Mouse (Mus musculus): ENCODE data around the gene Txlna. TPM values are rescaled to one million over a fixed set of nuclear protein-coding genes. Genes with fewer than 3 reads are reported as not detected.

Gene Txlna
- polyA plus RNA-seq, 1 experiment = not detected

DNA sequence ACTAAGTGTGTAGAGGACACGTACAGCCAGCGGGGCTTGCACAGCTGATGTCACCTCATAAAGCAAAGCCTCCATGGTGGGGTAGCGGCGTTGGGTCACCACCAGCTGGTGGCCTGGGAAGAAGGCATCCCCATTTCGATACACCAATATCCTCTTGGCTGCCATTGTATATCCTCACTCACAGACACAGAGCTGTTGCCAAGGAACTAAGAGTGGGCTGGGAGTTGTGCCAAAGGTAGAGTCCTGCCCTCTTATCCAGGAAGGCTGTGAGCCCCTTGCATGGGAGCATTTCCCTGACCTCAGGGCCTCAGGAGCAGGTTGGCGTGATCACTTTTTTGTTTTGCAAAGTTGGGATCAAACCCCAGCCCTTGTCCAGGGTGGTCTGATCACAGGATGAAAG is 26.8 kb downstream of the Txlna start, which contains the start of gene Dcdc2b:
Dcdc2b (minus strand) TSS at position 165 of the 400 bp plus-strand sequence.
- TF ChIP-seq CTCF (IDR thresholded peaks at IDR 0.05; ENCODE audit: insufficient read depth, low read depth, low read length) (no peak), POLR2A (IDR thresholded peaks at IDR 0.05; ENCODE audit: insufficient read depth, low read depth, low read length) (no peak)
- Histone ChIP-seq H3K4me3 (ENCODE audit: insufficient read depth, low read depth, low read length) (no peak within 1 kb of the TSS), H3K27ac (ENCODE audit: insufficient read depth, low read depth, low read length) (no peak within 1 kb of the TSS), H3K4me1 (ENCODE audit: control insufficient read depth, insufficient read depth, low read length) (peaks cover 9% of the 10 kb centered on the region)
- 57% methylated on average over 6 of the region's 6 CpGs for WGBS

DNA sequence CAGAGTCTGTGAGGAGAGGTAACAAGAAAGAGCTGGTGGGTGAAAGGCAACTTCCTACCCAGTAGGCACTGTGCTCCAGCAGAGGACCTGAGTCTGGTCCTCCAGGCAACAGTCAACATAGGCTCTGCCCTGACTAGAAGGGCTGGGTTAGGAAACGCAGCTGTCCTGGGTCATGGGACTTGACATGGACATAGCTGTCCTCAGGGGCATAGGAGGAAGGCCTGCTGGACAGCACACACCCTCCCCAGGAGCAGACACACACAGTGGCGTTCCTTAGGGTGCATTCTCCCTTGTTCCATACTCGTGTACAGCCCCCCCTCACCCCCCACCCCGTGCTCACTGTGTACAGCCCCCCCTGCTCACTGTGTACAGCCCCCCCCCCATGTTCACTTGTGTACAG is 30.4 kb downstream of the Txlna start:
- Histone ChIP-seq H3K4me1 (ENCODE audit: control insufficient read depth, insufficient read depth, low read length) (peaks cover 13% of the 10 kb centered on the region), H3K4me3 (ENCODE audit: insufficient read depth, low read depth, low read length) (no peak overlapping the region), H3K27ac (ENCODE audit: insufficient read depth, low read depth, low read length) (no peak overlapping the region)
- WGBS = 60% methylated on average over 4 of the region's 4 CpGs
- no peak for TF ChIP-seq POLR2A (IDR thresholded peaks at IDR 0.05; ENCODE audit: insufficient read depth, low read depth, low read length)

DNA sequence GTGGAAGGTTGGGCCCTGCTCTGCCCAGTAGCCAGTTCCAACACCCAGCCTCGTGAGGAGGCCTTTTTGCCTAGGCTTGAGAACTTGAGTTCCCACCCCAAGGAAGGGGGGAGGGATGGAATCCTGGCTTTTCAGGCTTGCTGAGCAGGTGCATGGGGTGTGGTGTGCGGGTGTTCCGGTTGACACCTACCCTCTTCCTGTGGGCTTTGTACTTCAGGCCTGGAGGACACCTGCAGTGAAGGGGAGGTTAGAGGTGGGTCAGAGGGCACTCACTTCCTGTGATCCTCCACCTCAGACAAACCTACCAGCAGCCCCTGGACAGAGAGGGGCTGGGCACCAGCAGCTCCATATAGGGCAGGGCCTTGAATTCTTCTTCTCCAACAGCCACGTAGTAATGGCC is 30.8 kb downstream of the Txlna start:
- Histone ChIP-seq H3K4me1 (ENCODE audit: control insufficient read depth, insufficient read depth, low read length) (peaks cover 13% of the 10 kb centered on the region), H3K4me3 (ENCODE audit: insufficient read depth, low read depth, low read length) (no peak overlapping the region), H3K27ac (ENCODE audit: insufficient read depth, low read depth, low read length) (no peak overlapping the region)
- no peak for TF ChIP-seq CTCF (IDR thresholded peaks at IDR 0.05; ENCODE audit: insufficient read depth, low read depth, low read length)
- TF ChIP-seq POLR2A (IDR thresholded peaks at IDR 0.05; ENCODE audit: insufficient read depth, low read depth, low read length) = no peak
- WGBS = 80% methylated on average over 4 of the region's 4 CpGs

DNA sequence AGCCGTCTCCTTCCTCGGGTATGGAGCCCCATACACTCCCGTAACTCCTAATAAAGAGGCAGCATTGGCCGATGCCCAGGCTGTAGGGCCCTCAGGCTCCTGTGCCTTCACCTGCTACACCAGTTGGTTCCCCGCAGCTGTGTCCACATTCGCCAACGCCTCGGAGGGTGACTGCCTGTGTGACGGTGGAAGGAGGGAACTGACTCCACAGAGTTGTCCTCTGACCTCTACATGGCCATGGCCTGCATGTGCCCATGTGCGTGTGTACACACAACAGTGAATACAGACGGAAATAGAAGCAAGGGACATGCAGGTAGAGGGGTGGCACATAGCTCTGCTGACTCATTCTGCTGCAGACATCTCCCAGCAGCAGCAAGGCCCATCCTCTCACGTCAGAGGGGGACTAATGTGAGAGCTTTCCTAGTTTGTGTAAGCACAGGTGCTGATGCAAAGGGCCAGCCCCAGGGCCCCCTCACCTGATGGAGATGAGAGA is 31.7 kb downstream of the Txlna start:
- no peak overlapping the region for H3K27ac ChIP-seq (ENCODE audit: insufficient read depth, low read depth, low read length)
- 74% methylated on average over 12 of the region's 12 CpGs for WGBS
- TF ChIP-seq CTCF (IDR thresholded peaks at IDR 0.05; ENCODE audit: insufficient read depth, low read depth, low read length) (no peak), POLR2A (IDR thresholded peaks at IDR 0.05; ENCODE audit: insufficient read depth, low read depth, low read length) (no peak)

DNA sequence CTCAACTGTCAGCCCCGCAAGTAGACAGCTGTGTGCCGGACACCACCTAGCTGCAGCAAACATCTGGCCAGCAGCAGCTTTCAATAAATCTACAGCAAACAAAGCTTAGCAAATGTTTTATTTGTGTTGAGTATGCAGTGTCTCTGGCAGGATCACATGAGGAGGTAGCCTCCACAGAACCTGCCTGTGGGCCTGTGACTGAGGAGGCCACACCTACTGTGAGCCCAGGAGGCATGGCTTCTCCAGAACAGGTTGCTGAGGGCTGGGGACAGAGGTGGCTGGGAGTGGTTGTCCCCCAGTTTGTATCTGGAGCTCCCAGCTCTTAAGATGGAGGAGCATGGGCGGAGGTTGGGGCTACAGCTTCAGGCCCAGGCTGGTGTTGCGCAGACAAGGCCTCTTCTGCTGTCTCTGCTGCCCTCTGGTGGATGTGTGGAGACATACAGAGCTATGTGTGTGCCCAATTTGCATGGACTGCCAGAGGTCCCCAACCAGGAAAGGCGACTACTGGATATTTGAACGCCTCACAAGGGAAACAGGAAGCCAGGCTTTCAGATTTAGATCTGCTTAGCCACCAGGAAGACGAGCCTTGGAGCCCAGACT is 32.3 kb downstream of the Txlna start:
- no peak overlapping the region for H3K4me3 ChIP-seq (ENCODE audit: insufficient read depth, low read depth, low read length)
- TF ChIP-seq CTCF (IDR thresholded peaks at IDR 0.05; ENCODE audit: insufficient read depth, low read depth, low read length) (peak; percentile 68), POLR2A (IDR thresholded peaks at IDR 0.05; ENCODE audit: insufficient read depth, low read depth, low read length) (no peak)
- peak overlapping the region; percentile 71 for H3K27ac ChIP-seq (ENCODE audit: insufficient read depth, low read depth, low read length)
- H3K4me1 ChIP-seq (ENCODE audit: control insufficient read depth, insufficient read depth, low read length) = peaks cover 13% of the 10 kb centered on the region
- 31% methylated on average over 7 of the region's 7 CpGs for WGBS

More for the DNA sequence above, 31.7 kb downstream of the Txlna start:
- Histone ChIP-seq H3K4me1 (ENCODE audit: control insufficient read depth, insufficient read depth, low read length) (peaks cover 13% of the 10 kb centered on the region), H3K4me3 (ENCODE audit: insufficient read depth, low read depth, low read length) (no peak overlapping the region)

DNA sequence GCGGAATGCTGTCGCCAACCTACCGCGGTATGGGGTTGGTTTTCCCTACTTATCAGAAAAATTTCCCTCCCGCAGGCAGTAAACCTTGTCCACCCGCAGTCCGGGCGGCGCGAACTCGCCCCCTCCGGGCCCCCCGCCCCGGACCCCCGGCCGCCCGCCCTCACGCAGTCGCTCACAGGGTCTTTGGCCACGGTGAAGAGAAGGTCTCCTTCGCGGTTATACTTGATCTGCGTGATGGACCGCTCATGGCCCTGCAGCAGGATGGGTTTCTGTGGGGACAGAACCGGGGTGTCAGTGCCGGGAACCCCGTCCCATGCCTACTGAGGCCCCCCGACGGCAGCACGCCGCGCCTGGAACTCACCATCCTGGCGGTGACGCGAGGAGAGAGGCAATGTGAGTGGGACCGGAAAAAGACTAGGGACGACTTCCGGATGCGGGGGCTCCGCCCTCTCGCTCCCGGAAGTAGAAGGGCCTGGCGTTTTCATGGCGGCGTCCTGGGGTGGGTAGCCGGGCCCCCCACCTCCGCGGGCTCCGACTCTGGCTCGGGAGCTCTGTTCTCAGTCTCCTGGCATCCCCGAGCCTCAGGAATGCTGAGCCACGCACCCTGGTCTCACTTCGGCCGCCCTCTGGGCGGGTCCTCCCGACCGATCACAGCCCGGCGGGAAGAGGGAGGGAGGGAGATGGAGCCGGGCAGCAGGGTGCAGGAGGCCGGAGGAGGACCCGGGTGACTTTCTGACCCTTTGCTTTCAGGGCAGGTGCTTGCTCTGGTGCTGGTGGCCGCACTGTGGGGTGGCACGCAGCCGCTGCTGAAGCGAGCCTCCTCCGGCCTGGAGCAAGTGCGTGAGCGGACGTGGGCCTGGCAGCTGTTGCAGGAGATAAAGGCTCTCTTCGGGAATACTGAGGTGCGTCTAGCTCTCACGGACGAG is 40.4 kb downstream of the Txlna start, which contains the start of the genes Eif3i and Tmem234:
Eif3i (minus strand) TSS at position 416 of the 926 bp plus-strand sequence.
Tmem234 (plus strand) TSS at position 436 of the 926 bp plus-strand sequence.
- under 1% methylated on average over 74 of the region's 74 CpGs for WGBS
- Histone ChIP-seq H3K4me3 (ENCODE audit: insufficient read depth, low read depth, low read length) (peak within 1 kb of the TSS; percentile 77), H3K27ac (ENCODE audit: insufficient read depth, low read depth, low read length) (no peak within 1 kb of the TSS), H3K4me1 (ENCODE audit: control insufficient read depth, insufficient read depth, low read length) (peaks cover 13% of the 10 kb centered on the region; the same call in 1 of the 2 replicates)
- no peak for TF ChIP-seq CTCF (IDR thresholded peaks at IDR 0.05; ENCODE audit: insufficient read depth, low read depth, low read length)
- TF ChIP-seq POLR2A (IDR thresholded peaks at IDR 0.05; ENCODE audit: insufficient read depth, low read depth, low read length) = peak; percentile 52

DNA sequence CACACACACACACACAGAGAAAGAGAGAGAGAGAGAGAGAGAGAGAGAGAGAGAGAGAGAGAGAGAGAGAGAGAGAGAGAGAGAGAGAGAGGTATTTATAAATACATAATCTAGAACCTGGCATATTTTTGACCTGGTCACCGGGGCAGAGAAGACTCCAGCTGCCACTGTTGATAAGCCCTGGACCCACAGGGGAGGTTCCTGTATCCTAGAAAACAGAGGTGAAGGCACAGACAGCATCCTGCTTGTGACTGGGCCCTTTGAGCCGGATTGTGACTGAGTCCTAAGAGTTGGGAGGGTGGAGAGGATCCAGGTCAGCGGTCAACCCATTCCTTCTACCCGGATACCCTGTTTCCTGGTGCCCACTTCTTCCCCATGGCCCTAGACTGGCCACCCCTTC is 52.0 kb downstream of the Txlna start:
- no peak overlapping the region for H3K4me3 ChIP-seq (ENCODE audit: insufficient read depth, low read depth, low read length)
- H3K27ac ChIP-seq (ENCODE audit: insufficient read depth, low read depth, low read length) = no peak overlapping the region
- WGBS = 75% methylated on average over 4 of the region's 4 CpGs
- peaks cover 5% of the 10 kb centered on the region; the same call in 1 of the 2 replicates for H3K4me1 ChIP-seq (ENCODE audit: control insufficient read depth, insufficient read depth, low read length)
- TF ChIP-seq POLR2A (IDR thresholded peaks at IDR 0.05; ENCODE audit: insufficient read depth, low read depth, low read length) (no peak), CTCF (IDR thresholded peaks at IDR 0.05; ENCODE audit: insufficient read depth, low read depth, low read length) (no peak)

DNA sequence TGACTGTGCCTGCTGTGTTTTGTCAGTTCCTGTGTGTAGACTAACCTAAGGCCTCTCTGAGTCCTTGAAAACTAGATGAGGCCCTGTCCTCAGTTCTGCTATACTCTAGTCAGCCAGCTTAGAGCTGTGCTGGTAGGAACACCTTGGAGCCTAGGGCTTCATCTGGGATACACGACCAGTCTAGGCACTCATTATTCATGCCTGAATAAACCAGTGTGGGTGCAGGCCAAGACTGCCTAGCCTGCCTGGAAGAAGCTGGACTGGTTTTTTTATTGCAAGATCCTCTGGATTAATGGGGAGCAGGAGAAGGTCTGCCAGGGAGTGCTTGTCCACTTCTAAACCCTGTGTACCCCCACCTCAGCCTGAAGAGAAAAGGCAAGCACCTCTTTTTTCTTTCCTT is 53.9 kb downstream of the Txlna start:
- WGBS = 28% methylated on average over 1 of the region's 1 CpGs
- no peak overlapping the region for H3K27ac ChIP-seq (ENCODE audit: insufficient read depth, low read depth, low read length)
- peaks cover 5% of the 10 kb centered on the region; the same call in 1 of the 2 replicates for H3K4me1 ChIP-seq (ENCODE audit: control insufficient read depth, insufficient read depth, low read length)
- H3K4me3 ChIP-seq (ENCODE audit: insufficient read depth, low read depth, low read length) = no peak overlapping the region
- TF ChIP-seq POLR2A (IDR thresholded peaks at IDR 0.05; ENCODE audit: insufficient read depth, low read depth, low read length) = no peak
- no peak for TF ChIP-seq CTCF (IDR thresholded peaks at IDR 0.05; ENCODE audit: insufficient read depth, low read depth, low read length)

DNA sequence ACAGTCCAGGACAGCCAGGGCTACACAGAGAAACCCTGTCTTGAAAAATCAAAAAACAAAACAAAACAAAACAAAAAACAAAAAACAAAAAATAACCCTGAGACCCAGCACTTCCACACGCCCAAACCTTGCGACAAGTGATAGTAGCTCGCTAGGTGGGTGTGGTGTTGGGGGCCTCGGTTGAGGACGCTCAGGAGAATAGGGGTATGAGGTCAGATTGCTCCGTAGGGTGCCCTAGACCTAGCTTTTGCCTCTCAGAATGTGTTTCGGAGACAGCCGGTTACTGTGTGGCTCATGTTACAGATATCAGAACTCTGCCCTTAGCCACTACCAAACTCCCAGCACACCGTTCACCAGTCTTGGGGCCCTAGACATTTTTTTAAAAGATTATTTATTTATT is 55.1 kb downstream of the Txlna start:
- 88% methylated on average over 9 of the region's 9 CpGs for WGBS
- H3K27ac ChIP-seq (ENCODE audit: insufficient read depth, low read depth, low read length) = no peak overlapping the region
- peaks cover 5% of the 10 kb centered on the region; the same call in 1 of the 2 replicates for H3K4me1 ChIP-seq (ENCODE audit: control insufficient read depth, insufficient read depth, low read length)
- TF ChIP-seq POLR2A (IDR thresholded peaks at IDR 0.05; ENCODE audit: insufficient read depth, low read depth, low read length) (no peak), CTCF (IDR thresholded peaks at IDR 0.05; ENCODE audit: insufficient read depth, low read depth, low read length) (no peak)
- no peak overlapping the region for H3K4me3 ChIP-seq (ENCODE audit: insufficient read depth, low read depth, low read length)
